Mouse (Mus musculus) c-Kit-negative CD71-positive TER-119-positive erythroid progenitor cells, embryonic 14.5 days (primary cell): ENCODE data around the gene Ube2e3.

Experiments used
- DNase-seq: peaks from one replicate; pipeline ENCODE4 v3.0.0-alpha.2; 2013; ENCODE audit warnings: low read depth, low spot score

The Ube2e3 gene

DNA sequence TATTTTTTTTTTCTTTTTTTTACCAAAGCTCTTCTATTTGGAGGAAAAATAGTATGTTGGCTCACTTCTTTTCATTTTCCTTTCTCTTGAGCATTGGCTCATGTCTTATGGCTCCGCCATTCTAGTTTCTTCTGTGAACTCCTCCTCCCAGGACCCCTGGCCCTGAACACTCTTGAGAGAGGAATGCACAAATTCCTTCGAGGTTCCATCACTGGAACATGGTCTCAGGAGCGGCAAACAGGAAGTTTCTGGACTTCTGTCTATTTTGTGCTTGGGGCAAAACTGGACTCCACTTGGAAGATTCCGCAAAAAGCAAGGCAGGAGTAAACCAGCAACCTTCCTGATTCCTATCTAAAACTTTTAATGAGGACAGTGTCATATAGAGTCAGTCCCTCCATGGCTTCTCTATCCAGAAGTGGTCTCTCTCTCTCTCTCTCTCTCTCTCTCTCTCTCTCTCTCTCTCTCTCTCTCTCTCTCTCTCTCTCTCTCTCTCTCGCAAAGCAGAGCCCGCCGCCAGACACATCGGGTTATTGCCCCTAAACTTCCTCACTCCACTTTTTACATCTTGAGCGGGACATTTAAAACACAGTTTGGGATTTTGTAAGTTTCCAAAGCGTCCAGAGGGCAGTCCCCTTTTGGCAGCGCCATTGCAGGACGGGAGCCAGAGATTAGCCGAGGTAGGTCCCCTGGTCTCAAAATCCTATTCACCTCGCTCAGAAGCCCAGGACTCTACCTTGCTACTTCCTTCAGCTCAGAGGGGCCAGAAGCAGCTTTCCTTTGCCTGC lies at the start of gene Ube2e3:
Ube2e3 (plus strand) TSS at position 399 of the 785 bp plus-strand sequence.
- no peak for DNase-seq

- no peak for DNase-seq
These were observed 38.0 kb upstream of the Ube2e3 start for GRCm38 (mm10) chr2:78829887-78830286.

DNA sequence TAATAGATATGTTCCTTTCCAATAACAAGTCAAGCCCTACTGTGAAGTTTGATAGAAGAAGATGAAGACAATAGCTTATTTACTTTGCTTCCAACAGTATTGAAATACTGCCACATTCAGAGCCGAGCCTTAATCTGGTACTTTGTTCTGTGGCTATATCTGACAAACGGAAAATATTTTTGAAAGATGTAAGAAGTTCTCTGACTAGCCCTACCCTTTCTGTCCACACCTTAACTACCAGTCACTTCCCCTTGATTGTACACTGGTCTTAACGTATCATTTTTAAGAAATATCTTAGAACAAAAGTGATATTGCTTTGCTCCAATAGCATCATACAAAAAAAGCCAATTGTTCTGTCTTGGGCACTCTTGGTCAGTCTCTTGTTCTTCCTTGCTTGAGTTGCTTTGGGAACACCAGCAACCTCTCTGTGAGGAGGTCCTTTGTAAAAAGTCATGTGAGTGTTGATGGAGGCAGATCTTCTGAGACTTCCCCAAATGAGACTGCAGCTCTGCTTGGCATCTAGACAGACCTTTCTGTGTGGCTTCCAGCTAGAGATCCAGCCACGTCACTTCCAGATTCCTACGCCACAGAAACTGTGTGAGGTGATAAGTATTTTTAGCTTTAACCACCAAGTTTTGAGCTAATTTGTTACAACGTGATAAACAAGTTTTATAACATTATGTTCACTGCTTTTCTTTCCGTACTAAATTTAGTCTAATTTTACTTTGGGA lies 26.3 kb upstream of the Ube2e3 start:
- DNase-seq = no peak

DNA sequence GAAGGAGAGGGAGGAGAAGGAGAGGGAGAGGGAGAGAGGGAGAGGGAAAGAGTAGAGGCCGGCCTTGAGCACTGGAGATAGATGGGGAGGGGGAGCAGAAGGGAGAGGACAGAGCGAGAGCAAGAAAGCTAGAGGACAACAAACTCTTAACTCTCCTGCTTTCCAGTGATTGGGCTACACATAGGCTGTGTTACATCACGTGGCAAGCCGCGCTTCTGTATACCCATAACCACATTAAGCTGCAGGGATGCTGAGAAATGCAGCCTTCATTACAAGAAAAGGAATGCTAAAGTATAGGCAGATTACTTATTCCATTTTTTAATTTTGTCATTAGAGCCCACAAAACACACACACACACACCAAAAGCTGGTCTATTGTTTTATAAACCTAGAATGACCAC lies 23.6 kb upstream of the Ube2e3 start:
- DNase-seq = no peak

DNA sequence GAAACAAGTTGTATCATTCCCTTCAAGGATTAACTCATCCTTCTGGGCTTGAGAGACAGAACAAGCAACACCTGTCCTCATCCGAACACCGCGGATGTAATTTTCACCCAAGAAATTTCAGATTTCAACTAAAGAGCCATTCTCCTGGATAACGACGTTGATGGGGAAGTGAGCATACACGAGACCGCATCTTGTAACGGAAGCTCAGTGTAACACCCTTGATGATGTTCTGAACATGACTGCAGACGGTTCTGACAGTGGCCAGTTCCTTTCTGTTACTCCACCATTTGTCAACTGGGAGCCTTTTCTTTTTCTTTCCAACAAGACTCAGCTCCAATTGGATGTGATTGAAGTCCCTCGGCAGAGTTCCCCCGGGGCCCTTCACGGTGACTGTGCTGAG lies 22.6 kb upstream of the Ube2e3 start:
- DNase-seq = no peak

GRCm38 (mm10) chr2:78845717-78846116 lies 22.2 kb upstream of the Ube2e3 start:
- DNase-seq = no peak

- DNase-seq = no peak
These were observed 13.6 kb upstream of the Ube2e3 start for GRCm38 (mm10) chr2:78854315-78854714.

GRCm38 (mm10) chr2:78858628-78859027 lies 9.3 kb upstream of the Ube2e3 start:
- DNase-seq = no peak

DNA sequence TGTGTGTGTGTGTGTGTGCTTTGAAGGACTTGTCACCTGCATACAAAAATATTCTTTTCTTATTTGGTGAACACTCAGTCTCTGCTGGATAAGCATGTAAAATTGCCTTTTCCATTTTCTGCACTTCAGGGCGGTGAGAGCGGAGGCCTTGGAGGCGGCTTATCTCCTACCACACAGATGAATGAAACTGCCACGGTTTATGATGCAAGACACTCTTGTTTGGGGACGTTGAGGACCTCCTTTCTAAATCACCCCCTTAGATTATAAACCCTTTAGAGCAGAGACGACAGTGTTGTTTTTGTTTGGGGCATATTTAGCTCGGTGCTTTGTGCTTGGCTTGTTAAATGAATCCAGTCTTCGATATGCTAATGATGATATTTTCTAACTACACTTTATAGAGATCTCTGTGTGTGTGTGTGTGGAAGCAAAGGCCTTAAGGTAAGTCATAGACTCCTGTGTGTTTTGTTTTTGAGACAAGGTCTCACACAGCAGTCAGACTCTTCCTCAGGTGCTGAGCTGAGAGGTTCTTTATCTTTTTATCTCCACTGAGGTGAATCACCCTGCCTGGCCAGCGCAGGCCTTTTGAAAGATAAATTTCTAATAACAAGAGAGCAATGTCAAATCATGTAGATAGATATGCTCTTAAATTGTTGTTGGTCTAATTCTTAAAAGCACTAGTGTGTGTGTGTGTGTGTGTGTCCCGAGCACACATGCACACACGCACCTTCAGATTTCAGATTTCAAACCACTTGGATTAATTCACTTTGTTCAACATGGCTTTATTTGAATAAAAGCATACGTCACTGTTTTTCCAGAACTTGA lies 8.4 kb upstream of the Ube2e3 start:
- DNase-seq = peak; percentile 59

- no peak for DNase-seq
These were observed 7.9 kb upstream of the Ube2e3 start for GRCm38 (mm10) chr2:78860088-78860372.

DNA sequence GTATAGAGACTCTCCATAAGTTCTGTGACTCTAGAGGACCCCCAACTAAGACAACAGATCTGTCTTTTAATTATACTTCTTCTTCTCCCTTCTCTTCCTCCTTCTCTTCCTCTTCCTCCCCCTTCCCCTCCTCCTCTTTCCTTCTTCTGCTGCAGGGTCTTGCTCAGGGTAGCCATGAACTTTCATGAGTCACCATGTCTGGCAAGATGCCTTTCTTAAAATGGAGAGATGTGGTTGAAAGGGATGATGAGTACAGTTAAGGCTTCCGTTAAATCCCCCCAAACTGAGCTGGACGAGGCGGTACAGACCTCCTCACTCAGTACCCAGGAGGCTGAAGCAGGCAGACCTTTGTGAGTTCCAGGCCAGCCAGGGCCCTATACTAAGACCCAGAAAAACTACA lies 3.8 kb upstream of the Ube2e3 start:
- no peak for DNase-seq

- no peak for DNase-seq
These were observed 3.1 kb upstream of the Ube2e3 start for GRCm38 (mm10) chr2:78864866-78865265.

GRCm38 (mm10) chr2:78868511-78868854 lies 559 bp downstream of the Ube2e3 start:
- peak; percentile 71 for DNase-seq

GRCm38 (mm10) chr2:78868951-78869720 lies 1.2 kb downstream of the Ube2e3 start:
- peak; percentile 60 for DNase-seq

- peak; percentile 40 for DNase-seq
These were observed 2.0 kb downstream of the Ube2e3 start for GRCm38 (mm10) chr2:78869721-78870442.

GRCm38 (mm10) chr2:78870443-78871025 lies 2.6 kb downstream of the Ube2e3 start:
- no peak for DNase-seq

DNA sequence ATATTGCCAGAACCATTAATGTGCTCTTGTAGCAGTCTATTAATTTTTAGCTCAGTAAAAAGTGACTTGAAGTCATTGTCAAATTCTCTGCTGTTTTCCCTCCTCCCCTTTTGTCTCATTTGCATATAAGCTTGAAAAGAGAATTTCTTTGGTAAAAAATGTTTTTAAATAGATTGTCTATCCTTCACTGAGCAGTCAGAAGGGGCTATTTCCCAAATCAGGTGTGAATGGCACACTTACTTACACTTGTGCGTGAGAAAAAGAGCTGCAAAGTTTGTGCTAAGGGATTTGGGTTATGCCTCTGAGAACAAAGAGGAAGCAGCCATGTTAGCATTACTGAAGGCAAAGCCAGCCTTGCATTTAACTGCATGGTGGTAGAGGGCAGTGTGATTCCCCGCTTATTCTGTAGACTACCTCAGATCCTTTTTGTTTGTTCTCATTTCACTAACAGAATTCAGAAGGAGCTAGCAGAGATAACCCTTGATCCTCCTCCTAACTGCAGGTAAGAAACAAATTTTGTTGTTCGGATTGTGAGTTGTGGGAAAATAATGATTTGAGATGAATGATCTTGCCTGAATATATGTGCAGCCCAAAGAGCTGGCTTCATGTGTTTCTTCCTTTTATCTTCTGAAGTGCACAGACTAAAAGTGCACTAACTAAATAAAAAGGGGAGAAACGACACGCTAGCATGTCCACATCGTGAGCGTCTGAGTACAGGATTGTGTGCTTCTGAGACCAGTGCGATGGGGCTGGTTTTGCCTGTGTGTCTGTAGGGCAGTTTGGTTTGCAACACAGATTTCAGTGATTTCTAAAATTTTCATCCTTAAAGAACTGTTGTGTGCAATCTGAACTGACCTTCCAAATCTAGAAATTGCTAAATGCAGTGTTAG lies 4.3 kb downstream of the Ube2e3 start:
- no peak for DNase-seq

GRCm38 (mm10) chr2:78873946-78874345 lies 6.0 kb downstream of the Ube2e3 start:
- no peak for DNase-seq

DNA sequence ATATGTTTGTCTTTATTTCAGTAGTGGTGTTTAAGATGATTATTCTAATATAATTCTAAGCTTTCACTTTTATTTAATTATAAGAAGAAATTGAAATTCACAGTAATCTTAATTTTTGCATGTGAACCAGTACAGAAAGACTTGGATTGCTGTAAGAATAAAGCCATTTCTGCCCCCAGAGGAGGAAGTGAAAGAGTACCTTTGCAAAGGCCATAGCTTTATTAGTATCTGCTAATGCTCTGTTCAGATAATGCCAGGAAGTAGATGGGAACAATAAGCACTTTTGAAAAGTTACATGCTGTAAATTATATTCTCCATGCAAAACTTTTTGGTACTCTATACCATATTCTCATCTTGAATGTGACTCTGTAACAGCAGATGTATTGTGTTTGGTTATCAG lies 8.1 kb downstream of the Ube2e3 start:
- no peak for DNase-seq

DNA sequence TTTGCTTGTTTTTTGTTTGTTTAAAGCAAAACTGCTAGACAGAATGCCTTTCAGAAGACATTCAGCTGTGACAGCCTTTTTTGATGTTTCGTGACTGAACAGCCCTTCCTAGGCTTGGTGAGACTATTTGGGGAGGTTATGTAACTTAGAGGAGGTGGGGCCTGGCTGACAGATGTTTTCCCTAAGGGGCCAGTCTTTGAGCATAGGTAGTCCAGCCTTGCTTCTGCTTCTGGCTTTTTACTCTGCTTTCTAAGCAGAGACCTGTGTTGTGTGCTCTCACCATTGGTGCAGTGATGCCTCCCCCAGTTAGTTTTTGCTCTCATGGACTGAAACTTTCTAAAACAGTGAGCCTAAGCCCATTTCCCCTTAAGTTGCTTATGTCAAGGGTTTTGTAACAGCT lies 14.1 kb downstream of the Ube2e3 start:
- DNase-seq = peak; percentile 53
